Mouse (Mus musculus) intestine, postnatal 0 days (tissue): ENCODE measurements around the gene Hspa8. TPM values are rescaled to one million over a fixed set of nuclear protein-coding genes. Genes with fewer than 3 reads are reported as not detected.
A peak's percentile ranks its signal among the peaks of the same experiment; 100 is the strongest.

Experiments used
- ATAC-seq: fragments of 200-750 bp; cut with Nextera tagmentation; 2 replicates; pipeline ENCODE4 v1.8.0; 2017; ENCODE audit warnings: mild to moderate bottlenecking, moderate TSS enrichment, moderate library complexity
- H3K27ac ChIP-seq: fragments of 300-500 bp; sonication (generic); 2 replicates; pipeline ENCODE4 v1.5.1; 2014; ENCODE audit warnings: mild to moderate bottlenecking, low read depth, low read length, moderate library complexity
- H3K27me3 ChIP-seq: fragments of 300-500 bp; sonication (generic); replicated peaks from 2 replicates; pipeline ENCODE4 v1.6.1; 2014; ENCODE audit warnings: low read length, mixed read lengths; ENCODE audit not compliant: control insufficient read depth, insufficient read depth
- H3K36me3 ChIP-seq: fragments of 300-500 bp; sonication (generic); 2 replicates; pipeline ENCODE4 v1.6.1; 2014; ENCODE audit warnings: mild to moderate bottlenecking, moderate library complexity; ENCODE audit not compliant: control insufficient read depth, insufficient read depth
- H3K4me1 ChIP-seq: fragments of 300-500 bp; sonication (generic); replicated peaks from 2 replicates; pipeline ENCODE4 v1.6.1; 2014; ENCODE audit warnings: antibody characterized with exemption, low read length, mixed read lengths; ENCODE audit not compliant: control insufficient read depth, insufficient read depth
- H3K4me2 ChIP-seq: fragments of 300-500 bp; sonication (generic); replicated peaks from 2 replicates; pipeline ENCODE4 v1.6.1; 2014; ENCODE audit warnings: low read depth, mild to moderate bottlenecking, moderate library complexity
- H3K4me3 ChIP-seq: fragments of 300-500 bp; sonication (generic); 2 replicates; pipeline ENCODE4 v1.5.1; 2014; ENCODE audit warnings: low read depth, low read length
- H3K9ac ChIP-seq: fragments of 300-500 bp; sonication (generic); 2 replicates; pipeline ENCODE4 v1.6.1; 2014; ENCODE audit warnings: mild to moderate bottlenecking, low read depth, low read length
- H3K9me3 ChIP-seq: fragments of 300-500 bp; sonication (generic); 2 replicates; pipeline ENCODE4 v1.6.1; 2016; ENCODE audit warnings: mixed run types; ENCODE audit not compliant: control insufficient read depth
- CTCF ChIP-seq: sonication (generic); IDR thresholded peaks from 2 replicates; pipeline ENCODE4 v1.5.1; 2016; ENCODE audit warnings: low read depth, mild to moderate bottlenecking, control low read depth, antibody characterized with exemption, moderate library complexity
- WGBS: fragments of 180-500 bp; shearing (Covaris S2); extraction: QIAGEN DNeasy Blood & Tissue Kit; methylation state at CpG from one replicate; pipeline ENCODE4 v1.1.7; 2014; 5-methylcytosine and 5-hydroxymethylcytosine counted together
- polyA plus RNA-seq: library from polyadenylated mRNA; unstranded; fragments of >200 nt; fragmentation: Nextera tagmentation; extraction: Ambion mirVana; gene quantifications from 2 replicates; pipeline ENCODE4 v1.2.1, GENCODE M21; 2015

Hspa8 gene
- polyA plus RNA-seq, 1 experiment from 2014 or later = 1,042 TPM

GRCm38 (mm10) chr9:40805263-40805662 lies 4.5 kb downstream of the Hspa8 start:
- H3K9me3 ChIP-seq = no peaks in the 10 kb centered on the region
- H3K36me3 ChIP-seq = peaks cover 30% of the 10 kb centered on the region
- no peak overlapping the region for H3K9ac ChIP-seq
- H3K4me3 ChIP-seq = no peak overlapping the region
- ATAC-seq = no peak
- no peaks in the 10 kb centered on the region for H3K4me1 ChIP-seq
- no peak overlapping the region for H3K27ac ChIP-seq
- WGBS = 21% methylated on average over 2 of the region's 2 CpGs
- peak; percentile 77 for TF ChIP-seq CTCF
- H3K4me2 ChIP-seq = 0 out of 2 replicates have a peak overlapping the region, but pooled peaks have one; percentile 27
- H3K27me3 ChIP-seq = no peaks in the 10 kb centered on the region

GRCm38 (mm10) chr9:40806440-40807288 lies 5.9 kb downstream of the Hspa8 start:
- Histone ChIP-seq H3K4me1 (no peaks in the 10 kb centered on the region), H3K36me3 (peaks cover 30% of the 10 kb centered on the region), H3K27ac (0 out of 2 replicates have a peak overlapping the region, but pooled peaks have one; percentile 21), H3K4me3 (no peak overlapping the region), H3K9me3 (no peaks in the 10 kb centered on the region), H3K27me3 (no peaks in the 10 kb centered on the region), H3K9ac (no peak overlapping the region), H3K4me2 (no peak overlapping the region)
- WGBS = 22% methylated on average over 5 of the region's 5 CpGs
- TF ChIP-seq CTCF = peak; percentile 69
- ATAC-seq = peak; percentile 19; the same call in 1 of the 2 replicates

GRCm38 (mm10) chr9:40807289-40807920 lies 6.6 kb downstream of the Hspa8 start:
- Histone ChIP-seq H3K4me3 (no peak overlapping the region), H3K27ac (0 out of 2 replicates have a peak overlapping the region, but pooled peaks have one; percentile 21), H3K9ac (no peak overlapping the region), H3K36me3 (peaks cover 29% of the 10 kb centered on the region), H3K9me3 (no peaks in the 10 kb centered on the region), H3K27me3 (no peaks in the 10 kb centered on the region), H3K4me1 (no peaks in the 10 kb centered on the region), H3K4me2 (no peak overlapping the region)
- ATAC-seq = no peak
- 13% methylated on average over 11 of the region's 11 CpGs for WGBS
- TF ChIP-seq CTCF = peak; percentile 38; the same call in 1 of the 2 replicates

DNA sequence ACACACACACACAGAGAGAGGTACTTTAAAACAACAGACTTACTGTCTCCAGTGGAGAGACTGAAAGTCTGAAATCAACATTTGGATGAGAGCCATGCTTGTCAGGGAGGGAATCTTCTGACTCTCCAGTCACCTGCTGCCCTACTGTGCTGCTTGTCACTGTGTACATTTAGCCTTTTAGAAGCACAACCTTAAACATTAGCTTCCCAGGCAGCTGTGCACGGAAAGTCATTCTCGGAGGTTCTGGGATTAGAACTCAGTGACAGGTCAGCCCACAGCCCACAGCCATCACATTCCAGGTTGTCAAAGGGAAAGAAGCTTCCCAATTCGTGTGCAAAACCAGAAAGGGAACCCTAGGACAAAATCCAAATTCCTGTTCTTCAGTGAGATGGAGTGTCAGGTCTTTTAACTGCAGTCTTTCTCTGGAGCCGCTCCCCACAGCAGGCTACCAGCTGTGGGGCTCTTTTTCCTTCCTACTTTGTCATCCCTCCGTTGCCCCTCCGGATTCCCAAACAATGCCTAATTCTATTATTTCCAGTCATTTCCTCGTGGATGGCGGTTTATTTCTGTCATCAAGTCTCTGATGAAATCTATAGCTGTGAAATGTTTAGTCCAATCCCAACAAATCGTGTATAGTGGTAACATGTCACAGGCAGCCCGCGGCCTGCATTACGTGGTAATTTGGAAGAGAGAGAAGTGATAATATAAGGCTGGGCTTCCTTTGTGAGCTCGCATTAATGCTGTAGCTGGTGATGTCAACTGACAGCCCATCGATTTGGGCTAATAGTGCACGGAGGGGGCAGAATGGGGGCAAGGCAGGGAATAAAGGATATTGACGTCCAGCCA lies 7.5 kb downstream of the Hspa8 start:
- H3K27ac ChIP-seq = no peak overlapping the region
- H3K36me3 ChIP-seq = peaks cover 26% of the 10 kb centered on the region
- no peaks in the 10 kb centered on the region for H3K4me1 ChIP-seq
- WGBS = 38% methylated on average over 16 of the region's 16 CpGs
- H3K9ac ChIP-seq = no peak overlapping the region
- no peak overlapping the region for H3K4me2 ChIP-seq
- TF ChIP-seq CTCF = no peak
- no peaks in the 10 kb centered on the region for H3K9me3 ChIP-seq
- no peaks in the 10 kb centered on the region for H3K27me3 ChIP-seq
- H3K4me3 ChIP-seq = no peak overlapping the region
- ATAC-seq = no peak

DNA sequence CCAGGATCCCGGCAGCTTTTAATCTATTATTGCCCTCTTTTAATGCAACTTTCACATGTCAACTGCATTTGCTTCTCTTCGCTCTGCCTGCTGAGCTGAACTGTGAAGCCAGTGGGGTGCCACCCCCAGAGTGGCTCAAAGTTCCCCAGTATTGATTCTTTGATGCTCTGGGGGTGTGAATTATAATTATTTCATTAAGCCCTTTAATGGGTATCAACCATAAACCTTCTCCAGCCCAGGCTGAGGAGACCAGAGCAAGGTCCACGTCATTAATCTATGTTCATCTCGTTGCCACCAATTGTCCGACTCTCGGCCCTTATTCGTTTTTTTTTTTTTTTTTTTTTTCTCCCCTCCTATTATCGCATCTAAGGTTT lies 8.1 kb downstream of the Hspa8 start:
- no peak overlapping the region for H3K9ac ChIP-seq

GRCm38 (mm10) chr9:40811860-40812259 lies 11.1 kb downstream of the Hspa8 start:
- H3K27ac ChIP-seq = no peak overlapping the region
- ATAC-seq = no peak
- no peak overlapping the region for H3K4me3 ChIP-seq
- H3K9ac ChIP-seq = no peak overlapping the region
- no peaks in the 10 kb centered on the region for H3K9me3 ChIP-seq
- WGBS = 62% methylated on average over 2 of the region's 2 CpGs
- no peak overlapping the region for H3K4me2 ChIP-seq
- no peaks in the 10 kb centered on the region for H3K27me3 ChIP-seq
- no peaks in the 10 kb centered on the region for H3K36me3 ChIP-seq
- no peaks in the 10 kb centered on the region for H3K4me1 ChIP-seq
- TF ChIP-seq CTCF = peak; percentile 59

More for the DNA sequence above, 8.1 kb downstream of the Hspa8 start:
- Histone ChIP-seq H3K27me3 (no peaks in the 10 kb centered on the region), H3K9me3 (no peaks in the 10 kb centered on the region), H3K4me2 (no peak overlapping the region), H3K4me3 (no peak overlapping the region), H3K27ac (no peak overlapping the region), H3K4me1 (no peaks in the 10 kb centered on the region), H3K36me3 (peaks cover 21% of the 10 kb centered on the region)
- TF ChIP-seq CTCF = no peak
- 56% methylated on average over 8 of the region's 8 CpGs for WGBS
- no peak for ATAC-seq
